Mouse (Mus musculus) limb, embryonic 12.5 days (tissue): ENCODE results near the gene Hoxd10. TPM values are rescaled to one million over a fixed set of nuclear protein-coding genes. Genes with fewer than 3 reads are reported as not detected.
A peak's percentile ranks its signal among the peaks of the same experiment; 100 is the strongest.

ENCODE experiments used
- ATAC-seq: fragments of 200-750 bp; cut with Nextera tagmentation; 2 replicates; pipeline ENCODE4 v1.8.0; 2017; ENCODE audit warnings: low read depth, moderate TSS enrichment; ENCODE audit not compliant: insufficient number of reproducible peaks, insufficient read depth, low FRiP score, low TSS enrichment
- H3K27ac ChIP-seq: fragments of 300-500 bp; sonication (generic); 2 replicates; pipeline ENCODE4 v1.5.1; 2016; ENCODE audit warnings: mild to moderate bottlenecking, moderate library complexity
- H3K27me3 ChIP-seq: fragments of 300-500 bp; sonication (generic); 2 replicates; pipeline ENCODE4 v1.6.1; 2016; ENCODE audit warnings: mild to moderate bottlenecking, moderate library complexity
- H3K36me3 ChIP-seq: fragments of 300-500 bp; sonication (generic); 2 replicates; pipeline ENCODE4 v1.6.1; 2016; ENCODE audit warnings: mild to moderate bottlenecking, moderate library complexity
- H3K4me1 ChIP-seq: fragments of 300-500 bp; sonication (generic); replicated peaks from 2 replicates; pipeline ENCODE4 v1.6.1; 2016
- H3K4me2 ChIP-seq: fragments of 300-500 bp; sonication (generic); 2 replicates; pipeline ENCODE4 v1.6.1; 2016; ENCODE audit warnings: mild to moderate bottlenecking, moderate library complexity
- H3K4me3 ChIP-seq: fragments of 300-500 bp; sonication (generic); replicated peaks from 2 replicates; pipeline ENCODE4 v1.5.1; 2016; ENCODE audit warnings: mild to moderate bottlenecking
- H3K9ac ChIP-seq: fragments of 300-500 bp; sonication (generic); replicated peaks from 2 replicates; pipeline ENCODE4 v1.6.1; 2016; ENCODE audit warnings: mild to moderate bottlenecking, moderate library complexity
- H3K9me3 ChIP-seq: fragments of 300-500 bp; sonication (generic); 2 replicates; pipeline ENCODE4 v1.6.1; 2016; ENCODE audit warnings: mild to moderate bottlenecking, moderate library complexity
- WGBS: fragments of 180-500 bp; shearing (Covaris S2); methylation state at CpG from one replicate; pipeline ENCODE4 v1.1.7; 2016; 5-methylcytosine and 5-hydroxymethylcytosine counted together
- polyA plus RNA-seq: library from polyadenylated mRNA; unstranded; fragments of >200 nt; fragmentation: Nextera tagmentation; extraction: Ambion mirVana; gene quantifications from 2 replicates; pipeline ENCODE4 v1.2.1, GENCODE M21; 2016

Gene Hoxd10
- polyA plus RNA-seq, 1 experiment from 2014 or later, result 42.0 TPM

- under 1% methylated on average over 28 of the region's 51 CpGs for WGBS
- peak within 1 kb of the TSS; percentile 95 for H3K27ac ChIP-seq
Observed at GRCm38 (mm10) chr2:74667842-74668357, 23.8 kb upstream of the Hoxd10 start, which contains the start of gene Hoxd13. TSS of gene Hoxd13 (plus strand) at chr2:74668310.

DNA sequence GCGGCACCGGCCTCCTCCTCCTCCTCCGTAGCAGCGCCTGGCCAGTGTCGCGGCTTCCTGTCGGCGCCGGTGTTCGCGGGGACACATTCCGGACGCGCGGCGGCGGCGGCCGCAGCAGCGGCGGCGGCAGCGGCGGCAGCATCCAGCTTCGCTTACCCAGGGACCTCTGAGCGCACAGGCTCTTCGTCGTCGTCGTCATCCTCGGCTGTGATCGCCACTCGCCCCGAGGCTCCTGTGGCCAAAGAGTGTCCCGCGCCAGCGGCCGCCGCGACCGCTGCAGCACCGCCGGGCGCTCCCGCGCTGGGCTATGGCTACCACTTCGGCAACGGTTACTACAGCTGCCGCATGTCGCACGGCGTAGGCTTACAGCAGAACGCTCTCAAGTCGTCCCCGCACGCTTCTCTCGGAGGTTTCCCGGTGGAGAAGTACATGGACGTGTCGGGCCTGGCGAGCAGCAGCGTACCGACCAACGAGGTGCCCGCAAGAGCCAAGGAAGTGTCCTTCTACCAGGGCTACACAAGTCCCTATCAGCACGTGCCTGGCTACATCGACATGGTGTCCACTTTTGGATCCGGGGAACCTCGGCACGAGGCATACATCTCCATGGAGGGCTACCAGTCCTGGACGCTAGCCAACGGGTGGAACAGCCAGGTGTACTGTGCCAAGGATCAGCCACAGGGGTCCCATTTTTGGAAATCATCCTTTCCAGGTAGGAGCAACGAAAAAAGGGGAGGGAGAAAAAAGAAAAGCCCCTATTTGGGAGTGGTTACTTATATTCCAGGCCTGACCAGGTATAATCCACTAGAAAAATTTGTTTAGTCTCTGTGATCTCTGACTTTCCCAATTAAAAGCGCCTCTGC is 23.1 kb upstream of the Hoxd10 start:
- no peaks in the 10 kb centered on the region for H3K9me3 ChIP-seq
- peaks cover 21% of the 10 kb centered on the region for H3K4me1 ChIP-seq
- H3K27ac ChIP-seq, result peak overlapping the region; percentile 95
- peak overlapping the region; percentile 74 for H3K4me2 ChIP-seq
- under 1% methylated on average over 72 of the region's 74 CpGs for WGBS
- peak overlapping the region; percentile 99 for H3K9ac ChIP-seq
- peaks cover 69% of the 10 kb centered on the region for H3K27me3 ChIP-seq
- H3K4me3 ChIP-seq, result peak overlapping the region; percentile 90
- no peaks in the 10 kb centered on the region for H3K36me3 ChIP-seq
- ATAC-seq, result no peak

More at GRCm38 (mm10) chr2:74667842-74668357, 23.8 kb upstream of the Hoxd10 start, which contains the start of gene Hoxd13:
- peaks cover 68% of the 10 kb centered on the region for H3K27me3 ChIP-seq
- peak within 1 kb of the TSS; percentile 99 for H3K9ac ChIP-seq
- no peaks in the 10 kb centered on the region for H3K36me3 ChIP-seq
- peaks cover 22% of the 10 kb centered on the region for H3K4me1 ChIP-seq
- no peaks in the 10 kb centered on the region for H3K9me3 ChIP-seq
- ATAC-seq, result peak; percentile 89
- H3K4me2 ChIP-seq, result peak within 1 kb of the TSS; percentile 74
- H3K4me3 ChIP-seq, result peak within 1 kb of the TSS; percentile 90

DNA sequence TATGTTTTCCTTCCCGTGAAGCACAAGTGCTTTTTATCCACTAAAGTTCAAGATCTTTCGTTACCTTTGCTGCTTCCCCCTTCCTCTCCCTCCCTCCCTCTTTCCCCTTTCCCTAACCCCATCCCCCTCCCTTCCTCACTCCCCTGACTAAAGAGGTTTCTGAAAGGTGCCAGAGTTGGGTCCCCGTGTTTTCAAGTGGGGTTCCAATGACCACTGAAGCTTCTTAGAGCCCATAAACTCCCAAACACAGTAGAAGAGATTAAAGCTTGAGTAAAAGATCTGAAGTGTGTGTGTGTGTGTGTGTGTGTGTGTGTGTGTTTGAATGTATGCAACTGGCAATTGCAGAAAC is 22.5 kb upstream of the Hoxd10 start:
- H3K9ac ChIP-seq, result peak overlapping the region; percentile 99
- H3K4me3 ChIP-seq, result peak overlapping the region; percentile 90
- H3K9me3 ChIP-seq, result no peaks in the 10 kb centered on the region
- no peaks in the 10 kb centered on the region for H3K36me3 ChIP-seq
- no peak for ATAC-seq
- peaks cover 27% of the 10 kb centered on the region for H3K4me1 ChIP-seq
- 0% methylated on average over 3 of the region's 3 CpGs for WGBS
- H3K27ac ChIP-seq, result peak overlapping the region; percentile 95
- H3K4me2 ChIP-seq, result peak overlapping the region; percentile 74
- peaks cover 69% of the 10 kb centered on the region for H3K27me3 ChIP-seq

DNA sequence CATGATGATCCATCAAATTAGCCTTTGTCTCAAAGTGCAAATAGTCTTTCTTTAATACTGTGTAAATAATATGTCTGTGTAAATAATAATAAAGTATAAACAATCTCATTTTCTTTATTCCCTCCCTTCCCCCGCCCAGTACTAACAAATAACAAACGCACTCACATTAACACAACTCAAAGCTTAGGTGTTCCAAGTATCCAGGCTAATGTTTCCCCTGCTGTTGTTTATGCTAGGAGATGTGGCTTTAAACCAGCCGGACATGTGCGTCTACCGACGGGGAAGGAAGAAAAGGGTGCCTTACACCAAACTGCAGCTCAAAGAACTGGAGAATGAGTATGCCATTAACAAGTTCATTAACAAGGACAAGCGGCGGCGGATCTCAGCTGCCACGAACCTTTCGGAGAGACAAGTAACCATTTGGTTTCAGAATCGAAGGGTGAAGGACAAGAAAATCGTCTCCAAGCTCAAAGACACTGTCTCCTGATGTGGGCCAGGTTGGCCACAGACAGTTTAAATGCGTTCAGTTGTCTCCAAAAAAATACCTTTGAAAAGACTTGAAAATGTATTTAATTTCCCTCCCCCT is 22.0 kb upstream of the Hoxd10 start:
- ATAC-seq, result no peak
- Histone ChIP-seq H3K9me3 (no peaks in the 10 kb centered on the region), H3K4me2 (peak overlapping the region; percentile 74), H3K27me3 (peaks cover 69% of the 10 kb centered on the region), H3K9ac (peak overlapping the region; percentile 99), H3K27ac (peak overlapping the region; percentile 95), H3K36me3 (no peaks in the 10 kb centered on the region), H3K4me3 (peak overlapping the region; percentile 90), H3K4me1 (peaks cover 28% of the 10 kb centered on the region)
- 1% methylated on average over 14 of the region's 14 CpGs for WGBS

DNA sequence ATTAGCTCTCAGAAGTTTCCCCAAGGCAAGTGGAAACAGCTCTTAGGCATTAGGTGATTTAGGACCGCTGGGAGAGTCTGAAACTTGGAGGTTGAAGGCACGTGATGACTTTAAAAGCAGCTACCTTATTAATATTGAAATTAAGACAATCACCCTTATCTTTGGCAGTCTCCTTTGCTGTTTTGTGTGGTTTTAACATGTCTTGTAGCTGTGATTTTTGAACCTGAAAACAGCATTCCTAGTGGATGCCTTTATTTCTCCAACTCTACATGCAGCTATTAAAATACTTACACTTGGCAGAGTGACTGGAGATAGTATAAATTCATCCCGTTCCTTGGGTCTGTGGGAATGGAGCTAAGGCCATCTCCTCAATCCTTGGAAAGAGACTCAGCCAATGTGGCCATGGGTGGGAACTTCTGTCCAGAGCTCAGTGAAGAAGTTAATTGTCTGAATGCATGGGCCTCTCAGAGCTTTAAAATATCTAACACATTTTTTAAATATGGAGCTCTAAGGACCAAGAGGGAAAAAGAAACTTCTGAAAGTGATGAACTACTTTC is 21.0 kb upstream of the Hoxd10 start:
- Histone ChIP-seq H3K36me3 (no peaks in the 10 kb centered on the region), H3K9ac (peak overlapping the region; percentile 99), H3K9me3 (no peaks in the 10 kb centered on the region), H3K4me1 (peaks cover 34% of the 10 kb centered on the region), H3K27ac (peak overlapping the region; percentile 66), H3K4me3 (peak overlapping the region; percentile 90), H3K27me3 (peaks cover 73% of the 10 kb centered on the region), H3K4me2 (peak overlapping the region; percentile 74)
- no peak for ATAC-seq
- 4% methylated on average over 3 of the region's 3 CpGs for WGBS

- H3K27me3 ChIP-seq, result peaks cover 76% of the 10 kb centered on the region
- no peaks in the 10 kb centered on the region for H3K36me3 ChIP-seq
- peak overlapping the region; percentile 99 for H3K27ac ChIP-seq
- H3K4me2 ChIP-seq, result peak overlapping the region; percentile 74
- H3K4me3 ChIP-seq, result peak overlapping the region; percentile 90
- no peaks in the 10 kb centered on the region for H3K9me3 ChIP-seq
- peak overlapping the region; percentile 99 for H3K9ac ChIP-seq
- WGBS, result 8% methylated on average over 5 of the region's 5 CpGs
- H3K4me1 ChIP-seq, result peaks cover 42% of the 10 kb centered on the region
- ATAC-seq, result no peak
Observed at GRCm38 (mm10) chr2:74671847-74672246, 19.9 kb upstream of the Hoxd10 start.

DNA sequence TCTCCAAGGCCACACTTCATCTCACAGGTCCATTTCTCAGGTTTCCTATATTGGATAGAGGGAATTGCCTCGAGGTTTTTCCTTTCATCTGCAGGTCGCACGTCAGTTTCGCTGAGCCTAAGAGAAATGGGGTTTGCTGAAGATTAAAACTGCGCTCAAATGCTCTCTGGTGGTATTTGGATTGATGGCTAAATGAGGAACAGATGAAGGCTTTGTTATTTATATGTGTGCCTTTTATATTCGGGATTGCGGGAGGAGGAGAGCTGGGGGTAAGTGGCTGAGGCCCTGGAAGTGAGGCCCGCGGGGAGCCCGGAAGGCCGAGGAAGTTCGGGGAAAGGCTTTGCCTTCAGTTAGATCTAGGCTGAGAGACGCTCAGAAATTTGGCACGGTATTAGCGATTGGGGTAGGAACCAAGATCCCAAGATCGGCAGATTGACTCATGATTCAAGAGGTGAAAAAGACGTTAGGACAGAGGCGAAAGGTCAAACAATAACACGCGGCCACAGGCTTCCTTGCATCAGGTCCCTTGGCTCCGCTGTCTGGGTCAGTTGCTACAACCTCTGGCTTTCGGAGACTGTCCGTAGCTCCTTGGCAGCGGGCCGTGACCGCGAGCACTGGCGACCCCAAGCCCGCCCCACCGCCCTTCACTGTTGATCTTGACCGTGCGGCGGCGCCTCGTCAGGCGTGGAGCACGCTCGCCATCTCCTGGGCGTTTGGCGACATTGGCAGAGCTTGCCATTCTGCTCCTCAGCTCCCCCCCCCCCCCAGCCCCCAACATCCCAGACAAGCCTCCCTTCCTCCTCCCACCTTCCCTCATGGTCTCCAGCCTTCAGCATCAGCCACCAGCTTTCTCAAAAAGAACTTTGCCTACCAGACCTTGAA is 19.0 kb upstream of the Hoxd10 start:
- Histone ChIP-seq H3K4me3 (peak overlapping the region; percentile 90), H3K27me3 (peaks cover 75% of the 10 kb centered on the region), H3K4me2 (peak overlapping the region; percentile 74), H3K9ac (peak overlapping the region; percentile 99), H3K4me1 (peaks cover 42% of the 10 kb centered on the region), H3K9me3 (no peaks in the 10 kb centered on the region), H3K36me3 (no peaks in the 10 kb centered on the region), H3K27ac (peak overlapping the region; percentile 99)
- WGBS, result under 1% methylated on average over 40 of the region's 40 CpGs
- ATAC-seq, result peak; percentile 44

- peaks cover 63% of the 10 kb centered on the region for H3K27me3 ChIP-seq
- ATAC-seq, result 0 out of 2 replicates have a peak, but pooled peaks have one; percentile 11
- WGBS, result 2% methylated on average over 24 of the region's 24 CpGs
Observed at GRCm38 (mm10) chr2:74673835-74674425, 17.8 kb upstream of the Hoxd10 start.

DNA sequence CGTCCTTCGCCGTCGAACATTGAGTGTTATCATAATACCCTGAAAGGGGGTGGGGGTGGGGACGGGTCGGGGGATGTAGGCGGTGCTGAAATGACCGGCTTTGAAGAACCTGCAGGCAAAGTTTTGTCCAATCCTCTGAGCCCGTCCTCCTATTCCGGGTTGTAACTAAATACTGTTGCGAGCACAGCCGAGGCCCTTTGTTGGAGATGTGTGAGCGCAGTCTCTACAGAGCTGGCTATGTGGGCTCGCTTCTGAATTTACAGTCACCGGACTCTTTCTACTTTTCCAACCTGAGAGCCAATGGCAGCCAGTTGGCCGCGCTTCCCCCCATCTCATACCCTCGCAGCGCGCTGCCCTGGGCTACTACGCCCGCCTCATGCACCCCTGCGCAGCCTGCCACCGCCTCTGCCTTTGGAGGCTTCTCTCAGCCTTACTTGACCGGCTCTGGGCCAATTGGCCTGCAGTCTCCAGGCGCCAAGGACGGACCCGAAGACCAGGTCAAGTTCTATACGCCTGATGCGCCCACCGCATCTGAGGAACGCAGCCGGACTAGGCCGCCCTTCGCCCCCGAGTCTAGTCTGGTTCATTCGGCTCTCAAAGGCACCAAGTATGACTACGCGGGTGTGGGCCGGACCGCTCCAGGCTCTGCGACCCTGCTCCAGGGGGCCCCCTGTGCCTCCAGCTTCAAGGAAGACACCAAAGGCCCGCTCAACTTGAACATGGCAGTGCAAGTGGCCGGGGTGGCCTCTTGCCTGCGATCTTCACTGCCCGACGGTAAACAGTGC is 16.7 kb upstream of the Hoxd10 start, which contains the start of gene Hoxd12:
TSS of gene Hoxd12 (plus strand) at position 133 of the 785 bp plus-strand sequence.
- H3K36me3 ChIP-seq, result no peaks in the 10 kb centered on the region
- under 1% methylated on average over 47 of the region's 47 CpGs for WGBS
- H3K27me3 ChIP-seq, result peaks cover 59% of the 10 kb centered on the region
- peak within 1 kb of the TSS; percentile 99 for H3K27ac ChIP-seq
- H3K4me1 ChIP-seq, result peaks cover 42% of the 10 kb centered on the region
- H3K4me2 ChIP-seq, result peak within 1 kb of the TSS; percentile 74
- ATAC-seq, result peak; percentile 48
- peak within 1 kb of the TSS; percentile 99 for H3K9ac ChIP-seq
- peak within 1 kb of the TSS; percentile 90 for H3K4me3 ChIP-seq
- H3K9me3 ChIP-seq, result no peaks in the 10 kb centered on the region

More at GRCm38 (mm10) chr2:74673835-74674425, 17.8 kb upstream of the Hoxd10 start:
- Histone ChIP-seq H3K9me3 (no peaks in the 10 kb centered on the region), H3K27ac (peak overlapping the region; percentile 99), H3K4me1 (peaks cover 35% of the 10 kb centered on the region), H3K9ac (peak overlapping the region; percentile 99), H3K4me3 (peak overlapping the region; percentile 90), H3K4me2 (peak overlapping the region; percentile 74), H3K36me3 (no peaks in the 10 kb centered on the region)
